Mouse (Mus musculus) cerebellum, postnatal 14 days (tissue): ENCODE results near the gene Cyp2f2.

ENCODE experiments used
- DNase-seq, 2 experiments: peaks; one replicate each; pipeline ENCODE4 v3.0.0; 2021; ENCODE audit warnings: mixed read lengths in 2 of 2

The Cyp2f2 gene

GRCm38 (mm10) chr7:27119676-27120075, at the start of gene Cyp2f2:
Gene Cyp2f2 (plus strand): TSS chr7:27119909.
- DNase-seq, result no peak

- DNase-seq, result no peak
Measured at GRCm38 (mm10) chr7:27078641-27079040, 41.1 kb upstream of the Cyp2f2 start.

- no peak for DNase-seq
Measured at GRCm38 (mm10) chr7:27081625-27082024, 38.1 kb upstream of the Cyp2f2 start.

DNA sequence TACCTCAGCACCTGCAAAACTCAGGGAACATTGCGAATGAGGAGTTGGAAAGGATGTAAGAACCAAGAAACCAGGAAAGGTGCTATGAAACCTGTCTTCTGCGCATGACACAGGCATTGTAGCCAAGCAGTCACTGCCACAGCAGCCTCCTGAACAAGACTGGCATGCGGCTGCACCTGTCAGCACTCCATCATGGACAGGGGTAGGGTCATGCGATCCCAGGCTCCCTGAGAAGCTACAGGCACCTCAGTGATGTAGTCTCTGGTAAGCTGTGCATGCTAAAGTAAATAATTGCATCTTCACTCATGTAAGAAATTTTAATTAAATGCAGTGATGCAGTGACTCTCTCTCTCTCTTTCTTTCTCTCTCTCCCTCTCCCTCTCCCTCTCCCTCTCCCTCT, 28.7 kb upstream of the Cyp2f2 start:
- DNase-seq, result no peak

GRCm38 (mm10) chr7:27092038-27092703, 27.5 kb upstream of the Cyp2f2 start:
- no peak for DNase-seq

DNA sequence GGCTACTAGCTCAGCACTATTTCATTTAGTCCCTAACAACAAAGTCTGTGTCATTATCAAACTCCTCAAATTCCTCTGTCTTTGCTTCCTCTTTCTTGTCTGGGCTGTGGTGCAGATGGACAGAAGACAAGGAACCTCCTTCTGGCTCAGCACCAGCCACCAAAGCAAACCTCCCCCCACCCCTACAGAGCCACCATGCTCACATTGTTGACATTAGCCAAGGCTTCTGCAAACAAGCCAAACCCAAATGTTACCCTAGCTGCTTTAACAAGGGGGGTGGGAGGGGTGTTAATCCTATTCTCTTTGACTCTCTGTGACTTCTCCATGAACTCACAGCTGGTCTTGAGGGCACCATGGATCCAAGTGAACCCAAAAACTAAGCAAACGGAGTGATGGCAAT, 26.8 kb upstream of the Cyp2f2 start:
- no peak for DNase-seq

GRCm38 (mm10) chr7:27104882-27105281, 14.8 kb upstream of the Cyp2f2 start:
- DNase-seq, result no peak

GRCm38 (mm10) chr7:27110327-27110726, 9.4 kb upstream of the Cyp2f2 start:
- DNase-seq, result no peak

- DNase-seq, result no peak
Measured at GRCm38 (mm10) chr7:27111038-27111437, 8.7 kb upstream of the Cyp2f2 start.

DNA sequence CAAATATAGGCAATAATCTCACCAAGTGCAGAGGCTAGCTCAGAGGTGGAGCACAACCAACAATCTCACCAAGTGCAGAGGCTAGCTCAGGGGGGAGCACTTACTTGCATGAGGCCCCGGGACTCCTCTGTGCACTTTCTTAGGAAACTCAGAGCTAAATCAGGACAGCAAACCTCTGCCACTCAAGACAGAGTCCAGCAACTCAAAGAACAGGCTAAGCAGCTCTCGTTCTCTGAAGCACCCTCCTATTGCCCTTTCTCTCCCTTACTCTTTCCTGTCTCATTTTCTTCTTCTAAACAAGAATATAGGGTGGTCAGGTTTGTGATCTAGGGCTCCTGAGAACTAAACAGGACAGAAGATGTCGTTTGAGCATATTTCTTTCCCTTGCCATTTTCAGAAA, 7.7 kb upstream of the Cyp2f2 start:
- DNase-seq, result no peak

DNA sequence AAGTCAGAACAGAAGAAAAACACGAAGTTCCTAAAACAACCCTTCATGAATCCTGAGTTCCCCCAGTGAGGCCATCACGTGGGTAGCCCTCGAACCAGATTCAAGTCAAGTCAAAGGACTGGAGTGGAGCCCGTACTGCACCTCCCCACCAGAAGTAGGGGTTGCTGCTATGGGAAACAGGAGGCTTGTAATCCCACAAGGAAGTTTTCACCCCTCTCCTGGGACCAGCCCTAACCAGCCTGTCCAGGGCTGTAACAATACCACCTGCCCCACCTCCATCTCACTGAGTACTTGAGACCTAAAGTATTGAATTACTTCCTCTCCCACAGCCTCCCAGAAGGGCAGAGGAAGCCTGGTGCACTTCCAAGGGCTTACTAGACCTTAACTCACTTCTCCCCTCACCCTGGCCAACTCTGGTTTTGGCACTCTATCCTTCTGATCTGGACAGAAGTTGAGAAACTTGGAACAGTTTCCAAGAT, 1.6 kb upstream of the Cyp2f2 start:
- no peak for DNase-seq

GRCm38 (mm10) chr7:27124305-27124832, 4.7 kb downstream of the Cyp2f2 start:
- no peak for DNase-seq

DNA sequence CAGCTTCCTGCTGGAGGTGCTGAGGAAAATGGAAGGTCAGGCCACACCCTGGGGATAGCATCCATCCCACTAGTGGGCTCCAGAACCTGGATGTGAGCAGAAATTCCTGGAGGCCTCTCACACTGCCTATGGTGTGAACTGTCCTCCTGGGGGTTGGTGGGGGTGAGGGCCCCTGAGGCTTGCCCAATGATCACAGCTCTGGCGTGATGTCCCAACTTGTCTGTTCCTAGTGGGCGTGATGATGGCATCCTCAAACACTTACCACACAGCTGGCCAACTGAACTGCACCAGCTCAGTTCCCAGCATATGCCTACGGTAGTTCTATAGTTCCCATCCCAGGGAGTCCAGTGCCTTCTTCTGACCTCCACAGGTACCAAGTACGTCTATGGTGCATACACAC, 5.3 kb downstream of the Cyp2f2 start:
- no peak for DNase-seq

DNA sequence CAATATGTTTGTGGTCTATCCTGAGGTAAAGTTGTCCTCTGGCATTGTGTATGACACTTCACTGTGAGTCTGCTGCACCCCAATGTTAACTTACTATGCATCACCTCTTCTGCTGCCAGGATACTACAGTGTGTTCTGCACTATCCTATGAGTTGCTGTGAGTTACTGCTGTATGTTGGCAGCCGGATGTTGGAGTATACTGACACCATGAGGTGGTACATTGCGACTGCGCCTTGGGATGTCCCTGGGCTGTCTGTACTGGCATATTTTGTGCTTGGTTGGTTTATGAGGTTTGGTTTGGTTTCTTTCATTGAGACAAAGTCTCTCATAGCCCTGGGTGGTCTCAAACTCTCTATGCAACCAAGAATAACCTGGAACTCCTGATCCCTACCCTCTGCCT, 8.5 kb downstream of the Cyp2f2 start:
- DNase-seq, result peak; percentile 45 to 57

DNA sequence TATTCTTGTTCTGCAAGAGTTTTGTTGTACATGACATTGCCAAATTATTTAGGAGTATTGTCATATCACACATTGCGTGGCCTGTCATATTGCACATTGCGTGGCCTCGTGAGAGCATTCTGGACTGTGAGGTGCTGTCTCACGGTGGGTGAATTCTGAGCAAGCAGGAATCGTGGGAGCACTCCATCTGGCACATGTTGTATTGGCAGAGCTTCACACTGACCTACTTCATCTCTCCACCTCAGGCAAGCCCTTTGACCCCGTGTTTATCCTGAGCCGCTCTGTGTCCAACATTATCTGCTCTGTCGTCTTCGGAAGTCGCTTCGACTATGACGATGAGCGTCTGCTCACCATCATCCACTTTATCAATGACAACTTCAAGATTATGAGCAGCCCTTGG, 9.2 kb downstream of the Cyp2f2 start:
- DNase-seq, result no peak

DNA sequence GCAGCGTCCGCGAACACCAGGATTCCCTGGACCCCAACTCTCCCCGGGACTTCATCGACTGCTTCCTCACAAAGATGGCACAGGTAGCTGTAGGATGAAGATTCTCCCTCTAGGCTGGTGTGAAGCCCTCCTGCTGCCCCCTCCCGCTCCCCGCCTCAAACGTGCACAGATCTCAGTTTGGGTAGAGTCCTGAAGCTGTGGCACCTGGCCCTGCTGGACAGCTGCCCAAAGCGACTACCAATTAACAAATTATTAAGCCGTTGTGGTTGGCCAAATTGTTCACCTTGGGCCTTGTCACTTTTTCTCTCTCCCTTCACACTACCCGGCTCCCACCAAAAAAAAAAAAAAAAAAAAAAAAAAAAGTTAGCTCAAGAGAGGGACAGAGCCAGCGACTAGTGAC, 10.1 kb downstream of the Cyp2f2 start:
- no peak for DNase-seq

DNA sequence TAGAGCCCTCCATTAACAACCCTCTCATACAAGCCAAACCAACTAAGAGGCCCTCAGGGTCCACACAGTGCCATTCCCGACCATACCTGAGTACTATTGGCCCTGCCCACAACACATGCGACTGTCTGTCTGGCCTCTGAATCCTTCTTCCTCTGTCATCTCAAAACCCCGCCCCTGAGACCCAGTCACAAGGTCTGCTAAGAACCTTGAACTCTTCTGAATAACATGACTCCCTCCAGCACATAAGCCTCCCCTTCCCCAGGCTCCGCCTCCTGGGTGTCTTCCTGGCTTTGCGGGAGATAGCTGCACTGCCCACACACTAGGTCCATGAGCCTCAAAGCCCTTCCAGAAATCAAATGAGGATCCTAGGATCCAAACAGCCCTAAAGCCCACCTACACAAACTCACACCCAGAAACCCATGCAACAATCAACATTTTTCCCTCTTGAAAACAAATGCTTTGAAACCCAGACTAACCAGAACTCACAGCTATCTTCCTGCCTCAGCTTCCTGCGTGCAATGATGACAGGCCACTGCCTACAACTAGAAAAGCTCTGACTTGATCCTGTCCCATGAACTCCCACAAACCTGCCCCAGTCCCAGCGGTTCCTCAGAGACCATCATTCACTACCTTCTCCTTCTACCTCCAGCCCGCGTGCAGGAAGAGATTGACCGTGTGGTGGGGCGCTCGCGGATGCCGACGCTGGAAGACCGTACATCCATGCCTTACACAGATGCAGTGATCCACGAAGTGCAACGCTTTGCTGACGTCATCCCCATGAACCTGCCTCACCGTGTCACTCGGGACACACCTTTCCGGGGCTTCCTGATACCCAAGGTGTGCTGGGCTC, 11.0 kb downstream of the Cyp2f2 start:
- DNase-seq, result no peak

- DNase-seq, result no peak
Measured at GRCm38 (mm10) chr7:27131387-27131786, 11.7 kb downstream of the Cyp2f2 start.

DNA sequence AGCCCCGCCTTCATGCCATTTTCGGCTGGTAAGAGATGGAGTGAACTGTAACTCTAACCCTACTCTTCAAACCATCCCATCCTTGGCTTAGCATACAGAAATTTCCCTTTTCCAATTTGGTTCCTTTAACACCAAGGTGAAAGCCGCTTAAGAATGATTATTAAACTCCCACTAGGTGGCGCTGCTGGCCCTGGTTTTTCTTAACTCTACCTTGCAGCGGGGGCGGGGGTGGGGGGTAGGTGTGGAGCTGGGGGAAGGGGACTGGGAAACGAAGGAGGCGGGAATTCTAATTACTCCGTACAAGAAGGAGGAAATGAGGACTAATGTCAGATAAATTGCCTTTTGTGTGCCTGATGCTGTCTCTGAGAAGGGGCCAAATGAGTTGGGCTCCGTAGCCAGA, 12.9 kb downstream of the Cyp2f2 start:
- DNase-seq, result peak; percentile 85 to 90

DNA sequence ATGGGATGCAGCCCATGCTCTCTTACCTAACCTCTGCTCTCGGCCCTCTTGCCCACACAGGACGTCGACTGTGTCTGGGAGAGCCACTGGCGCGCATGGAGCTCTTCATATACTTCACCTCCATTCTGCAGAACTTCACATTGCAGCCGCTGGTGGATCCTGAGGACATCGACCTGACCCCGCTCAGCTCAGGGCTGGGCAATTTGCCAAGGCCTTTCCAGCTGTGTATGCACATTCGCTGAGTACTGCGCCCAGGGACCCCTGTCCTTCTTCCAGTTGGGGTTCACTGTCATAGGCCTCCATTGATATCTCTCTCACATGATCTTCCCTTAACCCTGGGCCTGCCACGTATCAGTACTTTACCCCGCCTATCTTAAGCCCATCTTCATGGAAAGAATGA, 13.4 kb downstream of the Cyp2f2 start:
- DNase-seq, result peak in 1 of 2 experiments; percentile 31

GRCm38 (mm10) chr7:27133757-27134156, 14.0 kb downstream of the Cyp2f2 start:
- DNase-seq, result no peak

DNA sequence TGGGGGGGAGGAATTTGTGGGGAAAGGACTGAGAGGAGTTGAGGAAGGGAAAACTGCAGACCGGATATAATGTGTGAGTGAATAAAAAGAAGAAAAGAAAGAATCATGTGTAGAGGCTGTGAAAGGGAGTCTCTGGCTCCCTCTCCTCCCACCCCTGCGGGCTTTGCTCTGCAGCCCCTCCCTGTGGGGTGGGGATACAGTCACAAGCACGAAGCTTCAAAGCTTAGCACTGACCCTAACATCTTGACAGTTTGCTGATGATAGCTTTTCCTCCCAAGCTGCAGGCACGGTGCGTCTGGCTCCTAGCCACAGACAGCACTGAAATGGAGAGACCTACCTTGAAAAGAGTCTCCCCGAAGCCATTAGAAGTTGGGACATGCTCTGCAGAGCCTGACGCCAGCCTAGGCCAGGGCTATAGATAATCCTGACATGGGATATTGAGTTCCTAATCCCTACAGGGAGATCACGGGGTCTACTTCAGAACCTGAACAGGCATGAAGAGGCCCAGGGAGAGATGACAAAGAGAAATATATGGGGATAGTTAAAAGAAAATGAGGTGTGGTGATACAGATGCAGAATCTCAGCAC, 16.8 kb downstream of the Cyp2f2 start:
- no peak for DNase-seq

DNA sequence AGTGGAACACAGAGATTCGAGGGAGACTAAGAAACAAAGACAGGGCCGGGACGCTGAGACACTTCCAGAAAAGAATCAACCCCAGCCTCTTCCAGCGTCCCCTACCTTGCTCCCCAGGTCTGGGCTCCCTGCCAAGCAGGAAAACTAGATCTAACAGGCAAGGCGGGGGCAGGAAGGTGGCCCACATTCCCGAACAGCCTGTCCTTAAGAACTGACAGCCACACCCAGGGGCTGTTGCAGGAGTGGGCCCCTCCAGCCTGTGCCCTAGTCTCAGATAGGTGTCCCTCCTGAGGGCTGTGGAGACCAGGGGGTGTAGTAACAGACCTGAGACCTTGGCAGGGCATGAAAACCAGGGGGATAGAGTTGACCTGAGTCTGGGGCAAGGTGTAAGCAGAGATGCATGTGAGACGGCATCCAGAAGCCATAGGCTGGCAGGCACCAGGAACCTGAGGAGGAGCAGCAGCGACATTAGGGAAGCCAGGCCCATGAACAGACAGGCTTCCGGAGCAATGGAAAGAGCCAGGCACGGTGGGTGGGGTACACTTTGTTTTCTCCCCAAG, 33.6 kb downstream of the Cyp2f2 start, which contains the start of gene Cyp2t4:
Gene Cyp2t4, plus strand, starts transcription at position 510 of the 560 bp plus-strand sequence.
- DNase-seq, result peak in 1 of 2 experiments; percentile 66
